Mouse (Mus musculus) limb, embryonic 11.5 days (tissue): ENCODE results near the gene Sec23a. TPM values are rescaled to one million over a fixed set of nuclear protein-coding genes. Genes with fewer than 3 reads are reported as not detected.

Experiments used
- ATAC-seq: fragments of 200-750 bp; cut with Nextera tagmentation; 2 replicates; pipeline ENCODE4 v1.8.0; 2017; ENCODE audit warnings: low read depth; ENCODE audit not compliant: insufficient number of reproducible peaks, low FRiP score, low TSS enrichment
- DNase-seq: peaks from one replicate; pipeline ENCODE4 v3.0.0-alpha.2; 2015; ENCODE audit warnings: low spot score
- H3K27ac ChIP-seq: fragments of 300-500 bp; sonication (generic); replicated peaks from 2 replicates; pipeline ENCODE4 v1.5.1; 2014; ENCODE audit warnings: low read depth, mild to moderate bottlenecking, low read length
- H3K27me3 ChIP-seq: fragments of 300-500 bp; sonication (generic); 2 replicates; pipeline ENCODE4 v1.6.1; 2014; ENCODE audit warnings: mild to moderate bottlenecking, low read length, mixed read lengths; ENCODE audit not compliant: control insufficient read depth, insufficient read depth
- H3K36me3 ChIP-seq: fragments of 300-500 bp; sonication (generic); 2 replicates; pipeline ENCODE4 v1.6.1; 2014; ENCODE audit warnings: mild to moderate bottlenecking, low read length, moderate library complexity, mixed read lengths; ENCODE audit not compliant: control insufficient read depth, insufficient read depth
- H3K4me1 ChIP-seq: fragments of 300-500 bp; sonication (generic); 2 replicates; pipeline ENCODE4 v1.6.1; 2014; ENCODE audit warnings: low read length, mixed read lengths; ENCODE audit not compliant: control insufficient read depth, insufficient read depth
- H3K4me2 ChIP-seq: fragments of 300-500 bp; sonication (generic); 2 replicates; pipeline ENCODE4 v1.6.1; 2014; ENCODE audit warnings: low read depth, mild to moderate bottlenecking, moderate library complexity; ENCODE audit not compliant: severe bottlenecking
- H3K4me3 ChIP-seq: fragments of 300-500 bp; sonication (generic); 2 replicates; pipeline ENCODE4 v1.5.1; 2014; ENCODE audit warnings: low read depth, low read length
- H3K9ac ChIP-seq: fragments of 300-500 bp; sonication (generic); 2 replicates; pipeline ENCODE4 v1.6.1; 2014; ENCODE audit warnings: mild to moderate bottlenecking, low read length
- H3K9me3 ChIP-seq: fragments of 300-500 bp; sonication (generic); 2 replicates; pipeline ENCODE4 v1.6.1; 2016; ENCODE audit warnings: low read length; ENCODE audit not compliant: control insufficient read depth
- WGBS: fragments of 180-500 bp; shearing (Covaris S2); extraction: QIAGEN DNeasy Blood & Tissue Kit; methylation state at CpG from one replicate; pipeline ENCODE4 v1.1.7; 2014; 5-methylcytosine and 5-hydroxymethylcytosine counted together
- polyA plus RNA-seq: library from polyadenylated mRNA; unstranded; fragments of >200 nt; fragmentation: Nextera tagmentation; extraction: Ambion mirVana; gene quantifications from 2 replicates; pipeline ENCODE4 v1.2.1, GENCODE M21; 2014

Sec23a gene
- polyA plus RNA-seq, 1 experiment from 2014 or later = 87.1 TPM

DNA sequence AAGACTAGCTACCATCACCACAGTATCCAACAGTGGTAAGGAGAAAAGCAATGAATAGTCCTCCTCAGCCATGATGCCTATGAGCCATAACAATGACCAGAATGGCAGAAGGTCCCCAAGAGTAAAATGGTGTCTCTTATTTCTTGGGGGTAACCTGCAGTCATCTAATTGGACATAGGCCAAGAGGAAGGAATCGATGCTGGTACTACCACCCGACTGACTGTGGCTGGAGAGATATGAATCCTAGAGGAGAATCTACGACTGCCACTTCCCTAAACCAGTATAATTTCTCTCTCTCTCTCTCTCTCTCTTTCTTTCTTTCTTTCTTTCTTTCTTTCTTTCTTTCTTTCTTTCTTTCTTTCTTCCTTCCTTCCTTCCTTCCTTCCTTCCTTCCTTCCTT lies 40.7 kb upstream of the Sec23a start:
- 98% methylated on average over 3 of the region's 3 CpGs for WGBS
- no peak overlapping the region for H3K27ac ChIP-seq
- no peak overlapping the region for H3K4me2 ChIP-seq
- no peaks in the 10 kb centered on the region for H3K9me3 ChIP-seq
- no peak for DNase-seq
- no peaks in the 10 kb centered on the region for H3K4me1 ChIP-seq
- ATAC-seq = no peak
- H3K4me3 ChIP-seq = no peak overlapping the region
- H3K27me3 ChIP-seq = no peaks in the 10 kb centered on the region
- no peak overlapping the region for H3K9ac ChIP-seq
- H3K36me3 ChIP-seq = no peaks in the 10 kb centered on the region; the same call in 1 of the 2 replicates

DNA sequence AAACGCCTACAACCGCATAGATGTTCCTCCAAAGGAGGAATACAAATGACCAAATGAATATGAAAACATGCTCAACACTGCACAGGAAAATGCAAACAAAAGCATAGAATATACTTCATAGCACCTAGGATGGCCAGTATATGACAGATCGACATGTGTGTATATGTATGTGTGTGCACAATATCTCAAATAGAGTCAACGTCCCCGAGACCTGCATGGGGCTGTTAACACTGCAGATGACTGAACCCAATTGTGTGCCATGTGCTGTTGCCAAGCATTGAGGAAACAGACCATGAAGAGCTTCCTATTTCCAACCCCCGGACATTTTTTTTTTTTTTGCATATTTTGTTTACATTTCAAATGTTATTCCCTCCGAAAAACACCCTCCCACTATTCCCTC lies 29.0 kb upstream of the Sec23a start:
- Histone ChIP-seq H3K4me1 (no peaks in the 10 kb centered on the region), H3K9ac (no peak overlapping the region), H3K27me3 (no peaks in the 10 kb centered on the region), H3K4me2 (no peak overlapping the region), H3K4me3 (no peak overlapping the region), H3K27ac (no peak overlapping the region), H3K9me3 (no peaks in the 10 kb centered on the region), H3K36me3 (peaks cover 4% of the 10 kb centered on the region; the same call in 1 of the 2 replicates)
- DNase-seq (peak; percentile 25), ATAC-seq (peak; percentile 71)
- 23% methylated on average over 7 of the region's 7 CpGs for WGBS

DNA sequence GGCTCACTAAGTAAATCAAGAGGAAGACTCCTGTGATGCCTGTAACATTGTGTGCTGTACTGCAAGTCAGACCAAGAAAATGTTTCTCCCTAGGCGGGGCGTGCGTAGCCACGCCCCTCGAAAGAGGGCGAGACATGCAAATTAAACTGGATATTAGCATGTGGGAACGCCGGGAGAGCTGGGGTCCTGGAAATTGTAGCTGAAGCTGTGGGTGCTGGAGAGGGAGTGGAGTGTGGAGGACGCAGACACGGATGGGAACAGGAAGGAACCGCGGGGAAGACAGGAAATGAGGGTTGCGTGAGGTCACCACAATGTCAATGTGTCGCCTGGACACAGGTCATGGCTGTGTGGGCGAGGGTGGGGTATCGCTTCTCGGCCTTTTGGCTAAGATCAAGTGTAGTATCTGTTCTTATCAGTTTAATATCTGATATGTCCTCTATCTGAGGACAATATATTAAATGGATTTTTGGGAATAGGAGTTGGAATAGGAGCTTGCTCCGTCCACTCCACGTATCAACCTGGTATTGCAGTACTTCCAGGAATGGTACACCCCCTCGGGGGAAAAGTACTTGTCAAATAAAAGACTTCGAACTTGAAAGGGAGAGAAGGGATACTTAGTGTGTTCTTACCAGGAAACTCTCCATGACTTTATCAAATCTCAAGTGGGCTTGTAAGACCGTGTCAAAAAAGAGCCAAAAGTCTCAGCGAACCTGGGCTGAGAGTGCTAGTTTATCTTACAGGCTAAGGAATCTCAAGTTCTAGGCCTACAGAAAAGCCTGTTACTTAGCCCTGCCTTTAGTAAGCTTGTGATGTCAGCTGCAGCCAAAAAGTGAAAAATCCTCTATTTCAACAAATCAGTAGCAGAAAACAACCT lies 28.4 kb upstream of the Sec23a start:
- no peaks in the 10 kb centered on the region for H3K27me3 ChIP-seq
- H3K27ac ChIP-seq = peak overlapping the region; percentile 87
- no peaks in the 10 kb centered on the region for H3K4me1 ChIP-seq
- ATAC-seq (peak; percentile 86), DNase-seq (peak; percentile 76)
- H3K9me3 ChIP-seq = no peaks in the 10 kb centered on the region
- 0 out of 2 replicates have a peak overlapping the region, but pooled peaks have one; percentile 8 for H3K4me2 ChIP-seq
- no peak overlapping the region for H3K9ac ChIP-seq
- H3K4me3 ChIP-seq = no peak overlapping the region
- peaks cover 2% of the 10 kb centered on the region; the same call in 1 of the 2 replicates for H3K36me3 ChIP-seq
- WGBS = 2% methylated on average over 23 of the region's 23 CpGs

DNA sequence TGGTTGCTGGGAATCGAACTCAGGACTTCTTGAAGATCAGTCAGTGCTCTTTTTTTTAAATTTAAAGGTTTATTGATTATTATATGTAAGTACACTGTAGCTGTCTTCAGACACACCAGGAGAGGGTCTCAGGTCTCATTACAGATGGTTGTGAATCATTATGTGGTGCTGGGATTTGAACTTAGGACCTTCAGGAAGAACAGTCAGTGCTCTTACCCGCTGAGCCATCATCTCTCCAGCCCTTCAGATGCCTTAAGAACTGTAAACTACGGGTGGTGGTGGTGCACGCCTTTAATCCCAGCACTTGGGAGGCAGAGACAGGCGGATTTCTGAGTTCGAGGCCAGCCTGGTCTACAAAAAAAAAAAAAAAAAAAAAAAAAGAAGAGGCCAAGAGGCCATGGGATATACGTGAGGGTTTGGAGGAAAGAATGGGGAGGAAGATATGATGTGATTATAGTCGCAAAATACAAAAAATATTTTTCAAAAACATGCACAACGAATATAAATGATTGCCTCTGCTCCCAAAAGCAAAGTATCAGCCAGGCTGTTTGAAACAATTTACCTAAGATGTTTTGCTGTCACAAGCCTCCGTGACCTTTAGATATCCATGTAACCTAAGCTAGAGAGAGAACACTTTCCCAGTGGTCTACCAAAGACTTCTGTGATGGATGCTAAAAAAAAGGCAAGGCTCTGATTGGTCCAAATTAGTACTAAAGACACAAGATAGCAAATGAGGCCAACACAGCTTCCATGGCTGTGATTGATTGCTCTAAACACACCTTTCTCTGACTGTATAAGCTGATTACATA lies 27.5 kb upstream of the Sec23a start:
- H3K27ac ChIP-seq = peak overlapping the region; percentile 87; the same call in 1 of the 2 replicates
- no peak overlapping the region for H3K4me2 ChIP-seq
- no peak; the same call in 1 of the 2 replicates for ATAC-seq

DNA sequence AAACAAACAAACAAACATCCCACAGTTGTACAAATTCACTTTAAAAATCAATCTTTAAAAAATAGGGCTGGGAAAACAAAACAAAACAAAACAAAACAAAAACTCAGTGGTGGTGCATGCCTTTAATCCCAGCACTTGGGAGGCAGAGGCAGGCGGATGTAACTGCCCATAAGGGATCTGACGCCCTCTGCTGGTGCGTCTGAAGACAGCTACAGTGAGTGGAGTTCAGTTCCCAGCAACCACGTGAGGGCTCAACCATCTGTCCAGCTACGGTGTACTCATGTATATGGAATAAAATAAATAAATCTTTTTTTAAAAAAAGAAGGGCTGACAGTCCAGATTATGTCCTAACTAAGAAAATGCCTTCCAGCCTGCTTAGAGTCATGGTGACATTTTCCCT lies 20.3 kb upstream of the Sec23a start:
- H3K9ac ChIP-seq = no peak overlapping the region
- H3K36me3 ChIP-seq = peaks cover 7% of the 10 kb centered on the region
- no peak overlapping the region for H3K27ac ChIP-seq
- H3K4me3 ChIP-seq = no peak overlapping the region
- WGBS = 70% methylated on average over 5 of the region's 5 CpGs
- no peaks in the 10 kb centered on the region for H3K9me3 ChIP-seq
- no peak for DNase-seq
- no peaks in the 10 kb centered on the region for H3K27me3 ChIP-seq
- no peaks in the 10 kb centered on the region for H3K4me1 ChIP-seq
- ATAC-seq = no peak
- no peak overlapping the region for H3K4me2 ChIP-seq

More for the DNA sequence above, 27.5 kb upstream of the Sec23a start:
- WGBS = 68% methylated on average over 10 of the region's 10 CpGs
- Histone ChIP-seq H3K9me3 (no peaks in the 10 kb centered on the region), H3K36me3 (peaks cover 1% of the 10 kb centered on the region; the same call in 1 of the 2 replicates), H3K27me3 (no peaks in the 10 kb centered on the region), H3K9ac (no peak overlapping the region), H3K4me1 (no peaks in the 10 kb centered on the region), H3K4me3 (no peak overlapping the region)
- DNase-seq = no peak

DNA sequence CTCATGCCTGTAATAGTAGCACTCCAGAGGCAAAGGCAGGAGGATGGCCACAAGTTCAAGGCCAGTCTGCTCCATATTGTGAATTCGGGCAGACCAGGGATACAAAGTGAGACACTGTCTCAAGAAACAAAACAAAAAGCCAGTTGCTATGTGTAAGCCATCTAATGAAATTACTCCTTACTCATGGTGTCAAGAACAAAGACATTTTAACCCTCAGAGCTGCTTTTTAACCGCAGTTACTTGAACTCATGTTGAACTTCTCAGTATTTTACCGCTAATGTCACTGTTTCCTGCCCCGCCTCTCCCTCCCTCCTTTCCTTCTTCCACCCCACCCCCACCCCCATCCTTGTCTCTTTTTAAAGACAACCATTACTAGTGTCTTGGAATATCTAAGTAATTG lies 9.5 kb upstream of the Sec23a start:
- WGBS = 86% methylated on average over 4 of the region's 4 CpGs
- Histone ChIP-seq H3K9me3 (no peaks in the 10 kb centered on the region), H3K4me2 (no peak overlapping the region), H3K4me3 (no peak overlapping the region), H3K36me3 (peaks cover 6% of the 10 kb centered on the region; the same call in 1 of the 2 replicates), H3K27ac (no peak overlapping the region), H3K27me3 (no peaks in the 10 kb centered on the region), H3K9ac (no peak overlapping the region), H3K4me1 (no peaks in the 10 kb centered on the region)
- no peak for ATAC-seq
- DNase-seq = no peak

DNA sequence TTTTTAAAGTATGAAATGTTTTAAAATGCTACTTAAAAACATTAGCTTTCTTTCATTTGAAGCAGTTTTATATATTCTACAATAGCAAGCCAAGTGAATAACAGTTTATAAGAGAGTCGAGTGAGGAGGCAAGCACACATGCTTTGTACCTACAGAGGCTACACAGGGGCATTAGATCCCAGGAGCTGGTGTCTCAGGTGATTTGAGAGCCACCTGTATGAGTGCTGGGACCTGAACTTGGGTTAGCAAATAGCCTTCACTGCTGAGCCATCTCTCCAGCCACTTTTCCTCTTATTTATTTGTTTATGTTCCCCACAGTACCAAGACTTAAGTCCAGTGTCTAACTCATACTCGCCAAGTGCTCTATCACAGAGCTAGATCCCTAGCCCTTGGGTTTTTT lies 8.1 kb upstream of the Sec23a start:
- Histone ChIP-seq H3K9me3 (no peaks in the 10 kb centered on the region), H3K27me3 (no peaks in the 10 kb centered on the region), H3K4me3 (no peak overlapping the region), H3K36me3 (peaks cover 6% of the 10 kb centered on the region; the same call in 1 of the 2 replicates), H3K9ac (no peak overlapping the region), H3K4me2 (no peak overlapping the region), H3K4me1 (no peaks in the 10 kb centered on the region), H3K27ac (no peak overlapping the region)
- WGBS = 92% methylated on average over 2 of the region's 2 CpGs
- DNase-seq = no peak
- no peak for ATAC-seq

DNA sequence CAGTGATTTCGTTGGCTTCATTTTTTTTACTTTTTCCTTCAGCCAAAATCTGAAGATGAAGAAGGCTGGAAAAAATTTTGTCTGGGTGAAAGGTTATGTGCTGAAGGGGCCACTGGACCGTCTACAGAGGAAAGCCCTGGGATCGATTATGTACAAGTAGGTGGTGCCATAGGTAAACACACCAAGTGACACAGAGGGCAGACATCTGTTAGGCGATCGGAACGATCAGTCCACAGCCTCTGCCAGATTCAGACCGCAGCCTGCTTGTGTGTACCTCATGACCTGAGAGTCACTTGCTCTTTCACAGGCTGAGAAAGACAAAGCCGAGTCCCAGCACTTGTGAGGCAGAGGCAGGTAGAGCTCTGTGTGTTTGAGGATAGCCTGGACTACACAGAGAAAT lies 6.2 kb upstream of the Sec23a start:
- WGBS = 83% methylated on average over 8 of the region's 8 CpGs
- H3K27ac ChIP-seq = no peak overlapping the region
- H3K27me3 ChIP-seq = no peaks in the 10 kb centered on the region
- H3K4me3 ChIP-seq = no peak overlapping the region
- no peaks in the 10 kb centered on the region for H3K9me3 ChIP-seq
- H3K4me1 ChIP-seq = no peaks in the 10 kb centered on the region
- H3K9ac ChIP-seq = no peak overlapping the region
- ATAC-seq (no peak), DNase-seq (no peak)
- H3K4me2 ChIP-seq = no peak overlapping the region
- peaks cover 6% of the 10 kb centered on the region; the same call in 1 of the 2 replicates for H3K36me3 ChIP-seq
